9 mouse cellular contexts compared by ENCODE assay signal in genomic region chr11:30232082-30232481, GRCm38 (mm10). TPM values are rescaled to one million over a fixed set of nuclear protein-coding genes. Genes with fewer than 3 reads are reported as not detected.
DNase-seq lines count a peak whose midpoint lies in the region; ATAC-seq and TF ChIP-seq lines count a peak whose summit lies in the region.
"Had no signal": no experiment of that assay in that cellular context is flagged by ENCODE, and none has a peak within 500 bp of the region (broad histone marks: within the 10 kb centered on the region; RNA-seq: fewer than 3 reads in every experiment).

No protein-coding gene starts in this region.

- no peak overlapping the region for H3K9ac ChIP-seq in hindbrain, embryonic 16.5 days (ENCODE audit: low read depth, low read length)

- H3K9me3 ChIP-seq in hindbrain, embryonic 16.5 days (ENCODE audit: control insufficient read depth, low read length), result no peaks in the 10 kb centered on the region
- H3K9me3 ChIP-seq: megakaryocyte, embryonic 14.5 days had no signal

- peak overlapping the region; percentile 29; the same call in 1 of the 2 replicates for H3K27ac ChIP-seq in gastrocnemius, adult 2 months
- no peak overlapping the region for H3K27ac ChIP-seq in hindbrain, embryonic 16.5 days (ENCODE audit: low read depth, low read length)

- H3K4me2 ChIP-seq in hindbrain, embryonic 16.5 days (ENCODE audit: low read length), result no peak overlapping the region

- no peaks in the 10 kb centered on the region for H3K36me3 ChIP-seq in hindbrain, embryonic 16.5 days (ENCODE audit: control insufficient read depth, insufficient read depth, low read length)

- intact Hi-C loops in gastrocnemius, adult 2 months (cut with DNase I), result no loop called here
- intact Hi-C loops in heart, postnatal 14 days (cut with DNase I), result no loop called here

- no peaks in the 10 kb centered on the region for H3K27me3 ChIP-seq in hindbrain, embryonic 16.5 days (replicated peaks; ENCODE audit: control insufficient read depth, insufficient read depth, low read length)

- DNase-seq in layer of hippocampus, adult 8-10 months (ENCODE audit: low spot score in 2 of 2), result peak; percentile 35 to 46
- DNase-seq in layer of hippocampus, postnatal 36 days, result no peak
- peak; percentile 63 for DNase-seq in gastrocnemius, adult 2 months
- peak; percentile 76 to 84 for DNase-seq in heart, postnatal 14 days
- peak; percentile 88 for DNase-seq in lung, postnatal 36 days
- DNase-seq in frontal cortex, postnatal 10 days (ENCODE audit: low spot score in 2 of 2), result no peak
- no peak for DNase-seq in thymus, adult 18-20 months

- TF ChIP-seq CTCF in gastrocnemius, adult 2 months (IDR thresholded peaks at IDR 0.05), result no peak

- WGBS in hindbrain, embryonic 16.5 days, result 65% methylated on average over 2 of the region's 2 CpGs

- ATAC-seq in hindbrain, embryonic 16.5 days, result no peak

- H3K4me3 ChIP-seq in gastrocnemius, adult 2 months, result no peak overlapping the region; the same call in 1 of the 2 replicates
- no peak overlapping the region for H3K4me3 ChIP-seq in hindbrain, embryonic 16.5 days (ENCODE audit: low read length)
- H3K4me3 ChIP-seq: megakaryocyte, embryonic 14.5 days had no signal

- peaks cover 10% of the 10 kb centered on the region for H3K4me1 ChIP-seq in hindbrain, embryonic 16.5 days (ENCODE audit: control insufficient read depth, insufficient read depth, low read depth, low read length)

RNA-seq across cellular contexts. Expression of gene Sptbn1, which starts 35.9 kb away (rescaled TPM):
- total RNA-seq in layer of hippocampus, adult 8-10 months (2022), result 100 to 1,000 TPM; 536 to 568 (median 551) TPM
- 100 to 1,000 TPM; 570 to 594 TPM for total RNA-seq in layer of hippocampus, postnatal 36 days (2021)
- total RNA-seq in gastrocnemius, adult 2 months (2021), result 100 to 1,000 TPM; 112 to 141 TPM
- 100 to 1,000 TPM; 509 to 527 TPM for total RNA-seq in heart, postnatal 14 days (2021)
- 182 and 196 TPM in 2 replicates for polyA plus RNA-seq in hindbrain, embryonic 16.5 days (2015; fragmentation: Nextera tagmentation; extraction: Ambion mirVana)

Comparison
In these comparisons a context has a peak if more than half of its experiments do, and no peak if none do; other contexts are left out.
1. DNase-seq: peak in layer of hippocampus, adult 8-10 months (2 of 2), gastrocnemius, adult 2 months (single experiment), heart, postnatal 14 days (2 of 2) and lung, postnatal 36 days (single experiment); none in layer of hippocampus, postnatal 36 days (0 of 2), frontal cortex, postnatal 10 days (0 of 2) and thymus, adult 18-20 months (0 of 2).